Mouse (Mus musculus) forebrain, postnatal 0 days (tissue): ENCODE measurements around the gene Tet2. TPM values are rescaled to one million over a fixed set of nuclear protein-coding genes. Genes with fewer than 3 reads are reported as not detected.

Source experiments
- ATAC-seq: fragments of 200-750 bp; cut with Nextera tagmentation; 2 replicates; pipeline ENCODE4 v1.8.0; 2017; ENCODE audit warnings: mild to moderate bottlenecking, moderate library complexity
- DNase-seq: peaks from one replicate; pipeline ENCODE4 v3.0.0-alpha.2; 2015
- H3K27ac ChIP-seq: fragments of 300-500 bp; sonication (generic); 2 replicates; pipeline ENCODE4 v1.5.1; 2014; ENCODE audit warnings: low read depth, mild to moderate bottlenecking, antibody characterized with exemption, low read length, moderate library complexity, mixed read lengths
- H3K27me3 ChIP-seq: fragments of 300-500 bp; sonication (generic); 2 replicates; pipeline ENCODE4 v1.6.1; 2014; ENCODE audit warnings: mild to moderate bottlenecking, low read length, mixed read lengths; ENCODE audit not compliant: insufficient read depth
- H3K36me3 ChIP-seq: fragments of 300-500 bp; sonication (generic); 2 replicates; pipeline ENCODE4 v1.6.1; 2014; ENCODE audit warnings: mild to moderate bottlenecking, moderate library complexity; ENCODE audit not compliant: insufficient read depth
- H3K4me1 ChIP-seq: fragments of 300-500 bp; sonication (generic); 2 replicates; pipeline ENCODE4 v1.6.1; 2014; ENCODE audit warnings: antibody characterized with exemption; ENCODE audit not compliant: insufficient read depth
- H3K4me2 ChIP-seq: fragments of 300-500 bp; sonication (generic); 2 replicates; pipeline ENCODE4 v1.6.1; 2014; ENCODE audit warnings: low read depth, mild to moderate bottlenecking, moderate library complexity
- H3K4me3 ChIP-seq: fragments of 300-500 bp; sonication (generic); 2 replicates; pipeline ENCODE4 v1.5.1; 2014; ENCODE audit warnings: low read depth, low read length, mixed read lengths
- H3K9ac ChIP-seq: fragments of 300-500 bp; sonication (generic); 2 replicates; pipeline ENCODE4 v1.6.1; 2014; ENCODE audit warnings: mild to moderate bottlenecking
- H3K9me3 ChIP-seq: fragments of 300-500 bp; sonication (generic); 2 replicates; pipeline ENCODE4 v1.6.1; 2016; ENCODE audit warnings: low read length
- CTCF ChIP-seq: sonication (generic); IDR thresholded peaks from 2 replicates; pipeline ENCODE4 v1.5.1; 2016; ENCODE audit warnings: antibody characterized with exemption, control low read depth, low read depth
- WGBS: fragments of 180-500 bp; shearing (Covaris S2); extraction: QIAGEN DNeasy Blood & Tissue Kit; methylation state at CpG from one replicate; pipeline ENCODE4 v1.1.7; 2014; 5-methylcytosine and 5-hydroxymethylcytosine counted together
- polyA plus RNA-seq: library from polyadenylated mRNA; unstranded; fragments of >200 nt; fragmentation: Nextera tagmentation; extraction: Ambion mirVana; gene quantifications from 2 replicates; pipeline ENCODE4 v1.2.1, GENCODE M21; 2015
- total RNA-seq: library from RNA; depleted of rRNA; stranded (reverse); fragments of >200 nt; gene quantifications from 2 replicates; pipeline ENCODE4 v1.2.3, GENCODE M21; 2014

Tet2 gene
- total and polyA plus RNA-seq, 2 experiments from 2014 or later: 11.8 to 49.6 TPM

DNA sequence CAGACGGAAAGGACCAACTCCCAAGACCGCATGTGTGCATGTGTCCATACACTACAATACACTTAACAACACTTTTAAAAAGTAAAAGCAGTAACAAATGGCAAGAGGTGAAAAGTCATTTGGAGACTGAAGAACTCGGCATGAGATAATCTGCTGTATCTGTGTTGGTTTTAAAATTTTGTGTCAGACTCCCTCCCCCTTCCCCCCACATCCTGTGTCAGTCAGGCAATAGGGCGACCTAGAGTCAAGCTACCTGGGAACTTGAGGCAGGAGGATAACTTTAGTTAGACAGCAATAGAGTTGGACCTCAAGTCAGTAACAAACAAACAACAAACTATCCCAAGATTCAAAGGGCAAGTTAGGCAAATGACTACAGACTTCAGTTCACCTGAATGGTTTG lies 34.6 kb downstream of the Tet2 start:
- no peak for TF ChIP-seq CTCF
- DNase-seq: no peak
- H3K36me3 ChIP-seq: peaks cover 5% of the 10 kb centered on the region; the same call in 1 of the 2 replicates
- no peak overlapping the region for H3K4me3 ChIP-seq
- H3K9me3 ChIP-seq: no peaks in the 10 kb centered on the region
- H3K4me2 ChIP-seq: no peak overlapping the region
- ATAC-seq: no peak
- H3K27me3 ChIP-seq: no peaks in the 10 kb centered on the region
- no peak overlapping the region for H3K9ac ChIP-seq
- no peaks in the 10 kb centered on the region for H3K4me1 ChIP-seq
- WGBS: 95% methylated on average over 4 of the region's 4 CpGs
- no peak overlapping the region for H3K27ac ChIP-seq

DNA sequence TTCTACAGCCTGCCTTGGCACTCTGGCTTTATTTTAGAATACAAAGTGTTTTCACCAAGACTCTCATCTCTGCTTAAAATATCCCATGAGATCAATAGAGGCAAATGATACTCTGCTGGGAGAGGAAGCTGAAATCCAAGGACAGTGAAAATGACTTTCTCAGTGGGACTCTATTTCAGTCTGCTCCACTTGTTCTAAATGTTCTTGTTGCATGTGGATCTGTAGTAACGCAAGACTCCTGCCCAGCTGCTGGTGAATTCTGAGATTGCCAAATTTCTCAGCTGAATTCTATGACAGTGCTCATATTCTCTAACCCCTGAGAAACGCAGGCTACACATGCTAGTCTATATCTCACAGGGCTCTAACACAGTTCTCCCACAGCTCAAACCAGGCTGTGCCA lies 35.1 kb downstream of the Tet2 start:
- no peak for DNase-seq
- TF ChIP-seq CTCF: no peak
- no peaks in the 10 kb centered on the region for H3K4me1 ChIP-seq

DNA sequence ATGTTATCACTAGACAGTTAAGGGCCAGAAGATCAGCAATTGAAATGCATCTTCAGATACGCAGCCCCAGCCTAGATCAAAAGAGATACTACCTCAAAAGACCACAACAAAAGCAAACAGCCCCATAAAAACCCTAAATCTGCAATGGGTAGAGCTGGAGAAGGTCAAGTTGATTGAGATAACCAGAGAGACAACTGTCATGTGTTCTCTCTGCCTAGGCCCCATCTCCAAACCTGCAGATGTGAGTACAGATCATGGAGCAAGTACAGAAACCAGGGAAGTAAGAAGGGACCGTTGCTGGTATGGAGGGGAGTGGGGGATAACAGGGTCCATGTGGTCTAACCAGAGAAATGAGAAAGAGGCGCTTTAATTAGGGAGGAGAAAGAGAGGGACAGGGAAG lies 36.1 kb downstream of the Tet2 start:
- Histone ChIP-seq H3K4me1 (no peaks in the 10 kb centered on the region), H3K27ac (no peak overlapping the region), H3K9me3 (no peaks in the 10 kb centered on the region), H3K4me2 (no peak overlapping the region), H3K36me3 (peaks cover 5% of the 10 kb centered on the region; the same call in 1 of the 2 replicates), H3K9ac (no peak overlapping the region), H3K27me3 (no peaks in the 10 kb centered on the region), H3K4me3 (no peak overlapping the region)
- ATAC-seq (no peak), DNase-seq (no peak)
- TF ChIP-seq CTCF: no peak
- 90% methylated on average over 3 of the region's 3 CpGs for WGBS

More for the DNA sequence above, 35.1 kb downstream of the Tet2 start:
- no peaks in the 10 kb centered on the region for H3K9me3 ChIP-seq
- H3K36me3 ChIP-seq: peaks cover 5% of the 10 kb centered on the region; the same call in 1 of the 2 replicates
- no peaks in the 10 kb centered on the region for H3K27me3 ChIP-seq
- H3K27ac ChIP-seq: no peak overlapping the region
- WGBS: 68% methylated on average over 2 of the region's 2 CpGs
- no peak overlapping the region for H3K4me3 ChIP-seq
- no peak overlapping the region for H3K9ac ChIP-seq
- H3K4me2 ChIP-seq: no peak overlapping the region
- peak; percentile 34; the same call in 1 of the 2 replicates for ATAC-seq

DNA sequence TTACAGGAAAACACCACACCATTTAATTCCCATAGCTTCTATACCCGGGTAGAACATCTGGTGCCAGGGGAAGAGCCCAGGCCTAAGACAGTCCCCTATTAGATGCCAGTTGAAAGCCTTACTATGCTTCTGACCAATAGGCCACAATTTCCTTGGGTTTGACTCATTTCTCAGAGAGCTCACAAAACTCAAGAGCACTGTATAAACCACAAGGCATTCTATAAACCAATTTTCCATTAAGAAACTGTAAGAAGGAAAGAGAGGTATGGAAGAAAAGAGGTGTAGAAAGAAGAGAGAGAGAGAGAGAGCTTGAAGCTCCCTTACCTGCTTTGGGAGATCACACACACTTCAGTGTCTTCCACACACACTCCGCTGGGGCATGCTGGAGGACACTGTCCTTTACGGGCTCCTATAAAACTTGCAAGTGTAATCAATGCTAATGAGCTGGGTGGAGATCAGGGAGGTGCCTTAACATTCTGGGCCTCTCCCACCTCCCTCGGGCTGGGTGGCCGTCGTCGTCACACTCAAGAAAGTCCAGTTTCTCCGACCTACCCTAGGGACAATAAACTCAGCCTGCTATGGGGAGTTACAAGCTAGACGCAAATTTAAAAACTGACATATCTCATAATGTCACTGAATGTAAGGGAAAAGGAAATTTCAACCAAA lies 38.5 kb downstream of the Tet2 start:
- Histone ChIP-seq H3K27me3 (no peaks in the 10 kb centered on the region), H3K9me3 (no peaks in the 10 kb centered on the region), H3K4me1 (no peaks in the 10 kb centered on the region), H3K27ac (no peak overlapping the region), H3K9ac (no peak overlapping the region), H3K4me2 (no peak overlapping the region), H3K4me3 (no peak overlapping the region), H3K36me3 (no peaks in the 10 kb centered on the region; the same call in 1 of the 2 replicates)
- ATAC-seq (no peak), DNase-seq (no peak)
- WGBS: 90% methylated on average over 9 of the region's 9 CpGs
- no peak for TF ChIP-seq CTCF

DNA sequence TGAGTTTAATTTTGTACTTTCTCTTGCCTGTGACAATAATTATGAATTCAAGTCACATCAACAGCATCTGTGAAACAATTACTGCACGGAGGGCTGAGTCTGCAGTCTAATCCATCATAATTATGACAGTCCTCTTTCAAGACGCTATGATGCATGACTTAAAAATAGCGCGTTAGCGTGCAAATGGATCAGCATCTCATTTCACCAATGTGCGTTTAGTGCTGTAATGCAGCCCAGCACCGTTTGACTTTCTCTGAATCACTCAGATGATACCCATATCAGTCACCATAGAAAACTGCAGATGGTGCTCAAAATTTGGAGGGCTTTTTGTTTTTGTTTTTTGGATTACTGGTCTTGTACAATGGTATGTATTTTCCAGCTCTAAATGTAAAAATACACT lies 48.0 kb downstream of the Tet2 start:
- peak; percentile 97 for ATAC-seq
- no peaks in the 10 kb centered on the region for H3K4me1 ChIP-seq
- no peaks in the 10 kb centered on the region for H3K9me3 ChIP-seq
- no peak overlapping the region; the same call in 1 of the 2 replicates for H3K27ac ChIP-seq
- H3K4me2 ChIP-seq: no peak overlapping the region
- no peaks in the 10 kb centered on the region for H3K27me3 ChIP-seq
- TF ChIP-seq CTCF: no peak
- H3K36me3 ChIP-seq: no peaks in the 10 kb centered on the region
- no peak overlapping the region for H3K9ac ChIP-seq
- 26% methylated on average over 7 of the region's 7 CpGs for WGBS
- H3K4me3 ChIP-seq: no peak overlapping the region
- peak; percentile 73 for DNase-seq

DNA sequence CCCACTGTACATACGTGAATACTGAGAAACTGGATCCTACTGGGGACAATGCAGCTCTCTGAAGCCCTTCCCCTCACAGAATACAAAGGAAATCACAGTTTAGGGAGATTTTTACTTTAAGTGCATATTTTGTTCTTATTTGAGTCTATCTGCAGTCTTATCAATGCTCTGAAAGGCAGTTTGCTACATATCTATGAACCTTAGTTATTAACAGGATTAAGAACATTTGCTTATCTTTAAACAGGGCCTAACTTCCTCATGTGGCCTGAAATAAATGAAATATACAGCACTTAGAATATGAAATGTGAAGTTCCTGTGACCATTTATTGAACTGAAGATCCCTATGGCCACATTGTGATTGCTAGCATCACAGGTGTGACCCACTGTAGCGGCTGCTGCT lies 53.6 kb downstream of the Tet2 start:
- H3K9me3 ChIP-seq: no peaks in the 10 kb centered on the region
- H3K27me3 ChIP-seq: no peaks in the 10 kb centered on the region
- H3K9ac ChIP-seq: no peak overlapping the region
- H3K4me1 ChIP-seq: no peaks in the 10 kb centered on the region
- H3K4me2 ChIP-seq: no peak overlapping the region
- no peak for ATAC-seq
- no peak for TF ChIP-seq CTCF
- DNase-seq: no peak
- WGBS: 84% methylated on average over 2 of the region's 2 CpGs
- H3K27ac ChIP-seq: no peak overlapping the region
- H3K4me3 ChIP-seq: no peak overlapping the region
- peaks cover 19% of the 10 kb centered on the region for H3K36me3 ChIP-seq

DNA sequence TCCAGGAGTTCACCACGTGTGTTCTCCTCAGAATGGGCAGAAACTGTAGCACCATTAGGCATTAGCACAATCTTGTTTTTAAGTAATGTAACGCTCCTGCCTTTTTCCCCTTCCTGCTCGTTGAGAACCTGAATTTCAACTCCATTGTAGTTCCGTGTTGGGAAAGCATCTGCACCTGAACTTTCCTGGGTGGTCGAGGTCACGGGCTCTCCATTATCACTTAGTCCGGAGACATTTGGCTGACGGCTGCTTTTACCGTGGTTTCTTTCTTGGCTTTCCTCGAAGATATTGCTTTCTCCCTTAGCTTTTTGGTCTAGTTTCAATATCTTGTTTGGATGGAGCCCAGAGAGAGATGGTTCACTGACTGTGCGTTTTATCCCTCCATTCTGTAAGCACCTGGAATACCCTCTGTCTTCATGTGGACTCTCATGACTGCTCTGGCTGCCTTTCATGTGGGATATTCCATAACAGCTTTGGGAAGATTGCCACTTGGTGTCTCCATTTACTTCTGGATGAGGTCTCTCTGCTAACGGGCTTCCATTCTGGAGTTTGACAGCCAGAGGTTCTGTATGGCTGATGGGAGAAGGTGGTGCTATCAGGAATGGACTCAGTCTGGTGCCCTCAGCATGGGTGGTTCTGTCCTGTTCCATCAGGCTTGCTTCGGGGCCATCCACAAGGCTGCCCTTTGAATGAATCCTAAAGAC lies 56.8 kb downstream of the Tet2 start:
- DNase-seq: no peak
- Histone ChIP-seq H3K4me3 (no peak overlapping the region), H3K27ac (no peak overlapping the region), H3K9me3 (no peaks in the 10 kb centered on the region), H3K4me2 (no peak overlapping the region), H3K27me3 (no peaks in the 10 kb centered on the region), H3K36me3 (peaks cover 35% of the 10 kb centered on the region), H3K9ac (no peak overlapping the region), H3K4me1 (no peaks in the 10 kb centered on the region)
- no peak for ATAC-seq
- TF ChIP-seq CTCF: no peak
- 92% methylated on average over 13 of the region's 13 CpGs for WGBS
